Mouse (Mus musculus) limb, embryonic 13.5 days (tissue): ENCODE data around the gene Auts2. TPM values are rescaled to one million over a fixed set of nuclear protein-coding genes. Genes with fewer than 3 reads are reported as not detected.

Source experiments
- ATAC-seq: fragments of 200-750 bp; cut with Nextera tagmentation; 2 replicates; pipeline ENCODE4 v1.8.0; 2017; ENCODE audit warnings: low read depth, moderate number of reproducible peaks, moderate TSS enrichment; ENCODE audit not compliant: low FRiP score
- H3K27ac ChIP-seq: fragments of 300-500 bp; sonication (generic); 2 replicates; pipeline ENCODE4 v1.5.1; 2015; ENCODE audit warnings: inconsistent platforms, mild to moderate bottlenecking, moderate library complexity
- H3K27me3 ChIP-seq: fragments of 300-500 bp; sonication (generic); 2 replicates; pipeline ENCODE4 v1.6.1; 2015; ENCODE audit warnings: mild to moderate bottlenecking, inconsistent platforms
- H3K36me3 ChIP-seq: fragments of 300-500 bp; sonication (generic); 2 replicates; pipeline ENCODE4 v1.6.1; 2015; ENCODE audit warnings: inconsistent platforms, mild to moderate bottlenecking, moderate library complexity
- H3K4me1 ChIP-seq: fragments of 300-500 bp; sonication (generic); 2 replicates; pipeline ENCODE4 v1.6.1; 2015; ENCODE audit warnings: inconsistent platforms
- H3K4me2 ChIP-seq: fragments of 300-500 bp; sonication (generic); replicated peaks from 2 replicates; pipeline ENCODE4 v1.6.1; 2015; ENCODE audit warnings: inconsistent platforms, mild to moderate bottlenecking, moderate library complexity
- H3K4me3 ChIP-seq: fragments of 300-500 bp; sonication (generic); 2 replicates; pipeline ENCODE4 v1.5.1; 2015; ENCODE audit warnings: moderate library complexity, mild to moderate bottlenecking, inconsistent platforms
- H3K9ac ChIP-seq: fragments of 300-500 bp; sonication (generic); 2 replicates; pipeline ENCODE4 v1.6.1; 2015; ENCODE audit warnings: mild to moderate bottlenecking, inconsistent platforms
- H3K9me3 ChIP-seq: fragments of 300-500 bp; sonication (generic); 2 replicates; pipeline ENCODE4 v1.6.1; 2016; ENCODE audit warnings: inconsistent platforms
- WGBS: fragments of 180-500 bp; shearing (Covaris S2); methylation state at CpG from one replicate; pipeline ENCODE4 v1.1.7; 2015; 5-methylcytosine and 5-hydroxymethylcytosine counted together
- polyA plus RNA-seq: library from polyadenylated mRNA; unstranded; fragments of >200 nt; fragmentation: Nextera tagmentation; extraction: Ambion mirVana; gene quantifications from 2 replicates; pipeline ENCODE4 v1.2.1, GENCODE M21; 2015

The Auts2 gene
- polyA plus RNA-seq, 1 experiment from 2014 or later = 55.1 TPM

DNA sequence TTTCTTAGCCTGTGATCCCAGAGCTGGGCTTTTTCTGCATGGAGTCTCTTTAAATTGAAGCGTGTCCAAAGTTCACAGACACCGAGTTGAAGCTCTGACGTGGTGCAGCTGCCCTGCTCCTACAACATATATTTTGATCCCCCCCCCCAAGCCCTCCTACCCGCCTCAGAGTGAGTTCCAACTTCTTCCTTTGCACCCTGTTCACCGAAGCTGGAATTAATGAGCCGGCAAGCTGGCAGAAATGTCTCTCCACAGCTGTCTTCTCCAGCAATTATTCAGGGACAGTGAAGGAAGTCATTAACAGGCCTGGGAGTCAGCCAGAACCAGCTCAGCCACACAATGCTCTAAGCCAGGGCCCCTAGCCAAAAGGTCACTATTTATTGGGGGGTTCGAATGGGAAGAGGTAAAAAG lies 174.5 kb downstream of the Auts2 start:
- Histone ChIP-seq H3K9me3 (no peaks in the 10 kb centered on the region), H3K4me2 (0 out of 2 replicates have a peak overlapping the region, but pooled peaks have one; percentile 14), H3K27ac (peak overlapping the region; percentile 10; the same call in 1 of the 2 replicates), H3K4me1 (peaks cover 38% of the 10 kb centered on the region), H3K4me3 (no peak overlapping the region), H3K27me3 (no peaks in the 10 kb centered on the region), H3K9ac (no peak overlapping the region; the same call in 1 of the 2 replicates), H3K36me3 (no peaks in the 10 kb centered on the region)
- peak; percentile 64; the same call in 1 of the 2 replicates for ATAC-seq
- 3% methylated on average over 7 of the region's 7 CpGs for WGBS

DNA sequence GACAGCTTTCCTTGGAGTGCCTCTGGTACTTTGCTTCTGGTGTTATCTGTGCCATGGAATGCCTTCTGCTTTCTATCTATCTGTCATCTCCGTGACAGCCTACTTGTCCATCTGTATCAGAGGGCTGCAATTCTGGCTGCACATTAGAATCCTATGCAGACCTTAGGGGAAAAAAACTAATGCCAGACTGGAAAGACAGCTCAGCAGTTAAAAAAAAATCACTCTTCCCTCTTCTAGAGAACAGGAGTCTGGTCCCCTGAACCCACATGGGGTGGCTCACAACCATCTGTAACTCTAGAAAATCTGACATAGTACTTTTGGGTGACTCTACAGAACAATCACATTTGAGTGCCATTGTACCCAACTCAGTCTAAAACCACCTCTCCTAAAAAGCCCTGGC lies 181.9 kb downstream of the Auts2 start:
- peaks cover 25% of the 10 kb centered on the region for H3K4me1 ChIP-seq
- no peak overlapping the region for H3K4me2 ChIP-seq
- WGBS = 71% methylated on average over 1 of the region's 1 CpGs
- no peaks in the 10 kb centered on the region for H3K36me3 ChIP-seq
- no peak for ATAC-seq
- H3K9ac ChIP-seq = no peak overlapping the region
- no peaks in the 10 kb centered on the region for H3K9me3 ChIP-seq
- H3K27me3 ChIP-seq = no peaks in the 10 kb centered on the region
- no peak overlapping the region for H3K27ac ChIP-seq
- H3K4me3 ChIP-seq = no peak overlapping the region

GRCm38 (mm10) chr5:132357726-132358125 lies 185.4 kb downstream of the Auts2 start:
- Histone ChIP-seq H3K27ac (no peak overlapping the region), H3K36me3 (no peaks in the 10 kb centered on the region), H3K4me3 (no peak overlapping the region), H3K9me3 (no peaks in the 10 kb centered on the region), H3K4me2 (no peak overlapping the region), H3K9ac (no peak overlapping the region), H3K27me3 (no peaks in the 10 kb centered on the region), H3K4me1 (peaks cover 21% of the 10 kb centered on the region)
- no peak for ATAC-seq
- 56% methylated on average over 5 of the region's 5 CpGs for WGBS

DNA sequence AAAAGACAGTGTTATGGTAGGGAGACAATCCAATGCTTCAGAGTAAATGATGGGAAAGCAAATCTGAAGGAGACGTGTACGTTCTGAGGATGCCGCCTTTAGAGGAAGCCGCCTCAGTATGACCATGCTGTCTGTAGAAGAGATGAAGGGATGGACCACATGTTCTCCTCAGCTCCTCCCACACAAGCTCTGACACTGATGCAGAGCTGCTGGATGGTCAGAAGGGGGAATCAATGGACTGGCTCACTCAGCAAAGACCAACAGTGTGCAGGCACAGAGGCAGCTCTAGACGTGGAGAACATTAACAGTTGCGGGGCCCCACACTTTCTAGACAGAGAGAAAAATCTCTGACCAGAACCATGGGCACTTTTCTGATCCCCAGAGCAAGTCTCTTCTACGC lies 187.2 kb downstream of the Auts2 start:
- Histone ChIP-seq H3K9me3 (no peaks in the 10 kb centered on the region), H3K27ac (no peak overlapping the region), H3K9ac (no peak overlapping the region), H3K36me3 (no peaks in the 10 kb centered on the region), H3K4me2 (no peak overlapping the region), H3K4me3 (no peak overlapping the region), H3K4me1 (peaks cover 28% of the 10 kb centered on the region), H3K27me3 (no peaks in the 10 kb centered on the region)
- ATAC-seq = no peak
- WGBS = 80% methylated on average over 7 of the region's 7 CpGs

- 35% methylated on average over 1 of the region's 1 CpGs for WGBS
- Histone ChIP-seq H3K36me3 (no peaks in the 10 kb centered on the region), H3K27me3 (no peaks in the 10 kb centered on the region), H3K4me1 (peaks cover 11% of the 10 kb centered on the region), H3K9me3 (no peaks in the 10 kb centered on the region), H3K9ac (no peak overlapping the region), H3K4me2 (no peak overlapping the region), H3K4me3 (no peak overlapping the region), H3K27ac (no peak overlapping the region)
- no peak for ATAC-seq
These were observed 190.7 kb downstream of the Auts2 start for GRCm38 (mm10) chr5:132352437-132352836.

DNA sequence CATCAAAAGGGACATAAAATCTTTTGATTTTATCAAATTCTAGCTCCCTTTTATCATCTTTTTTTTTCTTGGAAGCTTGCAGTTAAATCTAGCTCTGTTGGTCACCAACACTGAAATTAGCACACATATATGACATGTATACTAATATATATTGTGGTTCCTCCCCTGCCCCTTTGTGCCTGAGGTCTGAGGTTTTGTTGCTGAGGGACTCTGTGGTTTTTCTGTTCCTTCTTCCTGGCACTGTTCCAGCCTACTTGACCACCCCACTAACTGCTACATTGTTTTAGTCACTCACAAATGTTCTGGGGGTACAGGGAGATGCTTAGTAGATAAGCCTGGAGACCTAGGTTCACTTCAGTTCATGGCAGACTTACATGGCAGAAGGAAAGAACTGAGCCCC lies 192.0 kb downstream of the Auts2 start:
- Histone ChIP-seq H3K4me3 (no peak overlapping the region), H3K27me3 (no peaks in the 10 kb centered on the region), H3K27ac (no peak overlapping the region), H3K9ac (no peak overlapping the region), H3K4me1 (peaks cover 11% of the 10 kb centered on the region), H3K4me2 (no peak overlapping the region), H3K36me3 (no peaks in the 10 kb centered on the region), H3K9me3 (no peaks in the 10 kb centered on the region)
- ATAC-seq = no peak

GRCm38 (mm10) chr5:132341315-132341714 lies 201.8 kb downstream of the Auts2 start:
- no peak overlapping the region for H3K9ac ChIP-seq
- ATAC-seq = no peak
- peaks cover 42% of the 10 kb centered on the region for H3K4me1 ChIP-seq
- H3K27ac ChIP-seq = no peak overlapping the region
- H3K9me3 ChIP-seq = no peaks in the 10 kb centered on the region
- WGBS = 68% methylated on average over 3 of the region's 3 CpGs
- H3K36me3 ChIP-seq = no peaks in the 10 kb centered on the region
- H3K27me3 ChIP-seq = no peaks in the 10 kb centered on the region
- H3K4me3 ChIP-seq = no peak overlapping the region
- no peak overlapping the region for H3K4me2 ChIP-seq

GRCm38 (mm10) chr5:132337677-132338076 lies 205.5 kb downstream of the Auts2 start:
- H3K36me3 ChIP-seq = no peaks in the 10 kb centered on the region
- WGBS = 62% methylated on average over 3 of the region's 3 CpGs
- H3K4me2 ChIP-seq = no peak overlapping the region
- no peaks in the 10 kb centered on the region for H3K9me3 ChIP-seq
- no peak for ATAC-seq
- no peak overlapping the region for H3K9ac ChIP-seq
- no peak overlapping the region for H3K4me3 ChIP-seq
- H3K27me3 ChIP-seq = no peaks in the 10 kb centered on the region
- no peak overlapping the region for H3K27ac ChIP-seq
- H3K4me1 ChIP-seq = peaks cover 71% of the 10 kb centered on the region

DNA sequence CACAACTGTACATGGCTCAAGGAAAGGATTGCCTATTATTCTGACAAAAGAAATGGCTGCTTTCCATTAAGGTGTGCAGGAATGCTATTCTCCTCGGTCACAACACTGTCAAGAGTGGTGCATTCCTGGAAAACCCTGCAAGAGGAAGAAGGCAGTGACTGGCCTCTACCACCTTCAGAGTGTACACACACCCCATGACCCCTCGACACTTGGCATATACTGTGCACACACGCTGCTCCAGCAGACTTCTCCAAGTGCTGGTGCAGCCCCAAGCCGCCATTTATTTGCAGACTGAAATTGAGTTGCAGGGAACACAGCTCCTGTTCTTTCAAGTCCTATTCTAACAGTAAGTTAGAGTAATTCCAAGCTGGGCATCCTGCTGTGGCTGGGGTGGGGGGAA lies 207.4 kb downstream of the Auts2 start:
- 79% methylated on average over 4 of the region's 4 CpGs for WGBS
- Histone ChIP-seq H3K27me3 (no peaks in the 10 kb centered on the region), H3K36me3 (no peaks in the 10 kb centered on the region), H3K9me3 (no peaks in the 10 kb centered on the region), H3K4me2 (no peak overlapping the region), H3K4me3 (no peak overlapping the region), H3K27ac (peak overlapping the region; percentile 55; the same call in 1 of the 2 replicates), H3K9ac (no peak overlapping the region), H3K4me1 (peaks cover 85% of the 10 kb centered on the region)
- no peak for ATAC-seq

DNA sequence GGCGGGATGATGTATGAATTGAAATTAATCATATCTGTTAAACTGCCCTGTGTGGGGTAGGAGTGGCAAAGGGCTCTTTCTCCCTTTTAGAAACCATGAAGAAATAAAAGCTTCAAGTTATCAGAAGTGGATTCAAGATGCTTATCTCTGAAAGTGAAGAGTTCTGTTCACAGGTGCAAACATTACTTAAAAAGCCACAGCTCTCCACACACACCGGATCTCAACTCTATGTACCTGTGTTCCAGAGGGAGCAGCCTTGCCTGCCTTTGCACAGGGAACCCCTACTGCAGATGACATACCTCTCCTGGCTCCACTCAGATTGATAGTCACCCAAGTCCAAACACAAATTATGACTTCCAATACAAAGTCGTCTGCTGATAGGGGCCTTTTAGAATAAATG lies 208.3 kb downstream of the Auts2 start:
- no peaks in the 10 kb centered on the region for H3K36me3 ChIP-seq
- no peak overlapping the region for H3K27ac ChIP-seq
- WGBS = 78% methylated on average over 3 of the region's 3 CpGs
- H3K9me3 ChIP-seq = no peaks in the 10 kb centered on the region
- no peak overlapping the region for H3K9ac ChIP-seq
- ATAC-seq = no peak
- peaks cover 86% of the 10 kb centered on the region for H3K4me1 ChIP-seq
- H3K4me3 ChIP-seq = no peak overlapping the region
- no peak overlapping the region for H3K4me2 ChIP-seq
- no peaks in the 10 kb centered on the region for H3K27me3 ChIP-seq

DNA sequence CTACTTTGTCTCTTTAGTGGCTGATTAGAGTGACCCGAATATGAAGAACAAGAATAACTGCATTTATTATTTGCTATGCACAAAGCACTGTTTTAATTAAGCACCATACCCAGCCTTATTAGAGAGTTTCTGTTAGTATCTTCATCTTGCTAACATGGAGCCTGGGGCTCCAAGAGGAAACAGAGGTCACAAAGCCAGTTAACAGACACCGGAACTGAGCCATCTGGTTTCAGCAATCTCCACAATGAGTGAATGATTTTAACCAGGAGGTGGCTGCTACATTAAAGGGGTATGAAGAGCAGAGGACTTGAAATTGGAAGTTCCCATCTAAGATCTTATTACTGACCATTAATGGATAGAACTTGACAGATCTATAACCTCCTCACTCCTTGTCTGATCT lies 209.4 kb downstream of the Auts2 start:
- no peak overlapping the region for H3K27ac ChIP-seq
- H3K27me3 ChIP-seq = no peaks in the 10 kb centered on the region
- H3K4me2 ChIP-seq = no peak overlapping the region
- H3K36me3 ChIP-seq = no peaks in the 10 kb centered on the region
- no peak for ATAC-seq
- H3K9me3 ChIP-seq = no peaks in the 10 kb centered on the region
- WGBS = 37% methylated on average over 2 of the region's 2 CpGs
- peaks cover 84% of the 10 kb centered on the region for H3K4me1 ChIP-seq
- no peak overlapping the region for H3K4me3 ChIP-seq
- H3K9ac ChIP-seq = no peak overlapping the region

DNA sequence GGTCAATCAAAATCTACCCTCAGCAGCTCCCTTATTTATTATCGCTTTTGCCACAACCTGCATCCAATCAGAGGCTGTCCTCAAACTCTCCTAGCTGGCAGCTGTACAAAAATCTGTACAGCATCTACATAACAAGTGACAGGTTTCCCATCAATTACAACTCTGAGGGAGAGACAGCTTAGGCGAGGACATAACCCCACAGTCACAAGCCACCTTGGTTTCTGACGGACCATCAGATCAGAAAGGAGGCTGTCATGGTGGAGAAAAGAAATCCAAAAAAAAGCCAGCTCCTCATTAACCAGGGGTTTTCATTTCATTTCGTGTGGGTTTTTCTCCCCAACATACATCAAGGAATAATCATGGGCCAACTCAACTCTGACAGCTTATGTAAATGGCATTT lies 210.6 kb downstream of the Auts2 start:
- Histone ChIP-seq H3K4me3 (no peak overlapping the region), H3K9ac (no peak overlapping the region), H3K4me2 (no peak overlapping the region), H3K27ac (no peak overlapping the region), H3K4me1 (peaks cover 75% of the 10 kb centered on the region), H3K27me3 (no peaks in the 10 kb centered on the region), H3K9me3 (no peaks in the 10 kb centered on the region), H3K36me3 (no peaks in the 10 kb centered on the region)
- WGBS = 38% methylated on average over 4 of the region's 4 CpGs
- ATAC-seq = no peak

DNA sequence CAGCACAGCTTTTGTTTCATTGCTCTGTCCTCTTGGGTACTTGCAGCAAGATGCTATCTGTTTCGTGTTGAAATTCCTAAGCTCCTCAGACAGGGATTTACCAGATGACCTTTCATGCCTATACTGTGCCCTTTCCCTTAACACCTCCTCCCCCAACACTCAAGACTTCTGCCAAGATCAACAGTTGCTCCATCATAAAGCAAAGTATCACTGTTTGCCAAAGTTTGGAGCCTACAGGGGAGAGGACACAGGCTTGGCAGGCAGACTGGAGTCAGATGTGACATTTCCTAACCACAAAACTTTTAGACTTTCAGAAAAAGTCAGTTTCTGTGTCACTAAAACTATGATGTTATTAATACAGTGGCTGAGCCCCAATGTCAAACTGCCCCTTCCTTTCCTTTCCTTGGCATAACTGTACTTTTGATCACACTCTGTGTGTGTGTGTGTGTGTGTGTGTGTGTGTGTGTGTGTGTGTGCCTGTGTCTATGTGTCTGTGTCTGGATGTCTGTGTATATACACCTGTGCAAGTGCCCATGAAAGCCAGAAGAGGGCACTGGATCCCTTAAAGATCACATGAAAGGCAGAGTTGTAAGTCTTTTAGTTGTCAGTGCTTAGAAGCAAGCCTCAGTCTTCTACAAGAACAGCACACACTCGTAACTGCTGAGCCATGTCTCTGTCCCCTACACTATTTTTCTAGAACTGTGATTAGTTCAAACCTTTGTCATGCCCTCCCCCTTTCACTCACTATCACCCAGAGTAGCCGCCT lies 213.8 kb downstream of the Auts2 start:
- Histone ChIP-seq H3K27me3 (no peaks in the 10 kb centered on the region), H3K27ac (no peak overlapping the region), H3K4me1 (peaks cover 58% of the 10 kb centered on the region), H3K36me3 (no peaks in the 10 kb centered on the region), H3K4me3 (no peak overlapping the region), H3K9ac (no peak overlapping the region), H3K9me3 (no peaks in the 10 kb centered on the region), H3K4me2 (no peak overlapping the region)
- ATAC-seq = no peak
- 54% methylated on average over 3 of the region's 3 CpGs for WGBS
